Mouse (Mus musculus) heart, embryonic 16.5 days (tissue): Measurements from ENCODE around the gene Syngr1. TPM values are rescaled to one million over a fixed set of nuclear protein-coding genes. Genes with fewer than 3 reads are reported as not detected.
A peak's percentile ranks its signal among the peaks of the same experiment; 100 is the strongest.

Experiments used
- ATAC-seq: fragments of 200-750 bp; cut with Nextera tagmentation; replicated peaks from 2 replicates; pipeline ENCODE4 v1.8.0; 2017; ENCODE audit warnings: moderate number of reproducible peaks; ENCODE audit not compliant: insufficient read depth, low FRiP score; ENCODE audit errors: extremely low read depth
- H3K27ac ChIP-seq: fragments of 300-500 bp; sonication (generic); 2 replicates; pipeline ENCODE4 v1.5.1; 2014; ENCODE audit warnings: mild to moderate bottlenecking, low read length, control low read depth, moderate library complexity
- H3K27me3 ChIP-seq: fragments of 300-500 bp; sonication (generic); 2 replicates; pipeline ENCODE4 v1.6.1; 2014; ENCODE audit warnings: low read length, mixed read lengths; ENCODE audit not compliant: control insufficient read depth, insufficient read depth
- H3K36me3 ChIP-seq: fragments of 300-500 bp; sonication (generic); 2 replicates; pipeline ENCODE4 v1.6.1; 2014; ENCODE audit not compliant: control insufficient read depth, insufficient read depth
- H3K4me1 ChIP-seq: fragments of 300-500 bp; sonication (generic); 2 replicates; pipeline ENCODE4 v1.6.1; 2014; ENCODE audit warnings: low read length, mixed read lengths; ENCODE audit not compliant: control insufficient read depth, insufficient read depth
- H3K4me2 ChIP-seq: fragments of 300-500 bp; sonication (generic); 2 replicates; pipeline ENCODE4 v1.6.1; 2014; ENCODE audit warnings: low read depth, mild to moderate bottlenecking, control low read depth, low read length
- H3K4me3 ChIP-seq: fragments of 300-500 bp; sonication (generic); 2 replicates; pipeline ENCODE4 v1.5.1; 2014; ENCODE audit warnings: mild to moderate bottlenecking, control low read depth, low read length
- H3K9ac ChIP-seq: fragments of 300-500 bp; sonication (generic); 2 replicates; pipeline ENCODE4 v1.6.1; 2014; ENCODE audit warnings: low read length, control low read depth
- H3K9me3 ChIP-seq: fragments of 300-500 bp; sonication (generic); replicated peaks from 2 replicates; pipeline ENCODE4 v1.6.1; 2016; ENCODE audit warnings: low read length; ENCODE audit not compliant: control insufficient read depth
- WGBS: fragments of 180-500 bp; shearing (Covaris S2); extraction: QIAGEN DNeasy Blood & Tissue Kit; methylation state at CpG from one replicate; pipeline ENCODE4 v1.1.7; 2014; 5-methylcytosine and 5-hydroxymethylcytosine counted together
- polyA plus RNA-seq: library from polyadenylated mRNA; unstranded; fragments of >200 nt; fragmentation: Nextera tagmentation; extraction: Ambion mirVana; gene quantifications from 2 replicates; pipeline ENCODE4 v1.2.1, GENCODE M21; 2015

Gene Syngr1
- polyA plus RNA-seq, 1 experiment from 2014 or later, result 61.2 TPM

DNA sequence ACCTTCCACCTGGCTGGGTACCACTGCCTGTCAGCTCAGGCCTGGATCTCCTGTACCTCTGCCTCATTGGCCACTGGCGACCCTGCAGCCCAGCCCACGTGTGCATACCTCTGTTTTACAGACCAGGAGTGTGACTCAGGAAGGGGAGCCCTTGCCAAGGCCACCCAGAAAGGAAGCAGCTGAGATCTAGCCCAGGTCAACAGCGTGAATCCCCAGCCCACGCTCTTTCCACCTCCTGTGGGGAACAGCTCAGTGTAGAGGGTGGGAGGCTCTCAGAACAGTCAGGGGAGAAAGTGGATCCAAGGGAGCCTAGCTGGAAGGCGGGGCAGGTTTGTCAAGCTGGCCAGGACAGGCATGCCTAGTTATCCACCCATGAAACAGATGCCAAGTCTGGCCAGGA lies 28.3 kb upstream of the Syngr1 start:
- no peak for ATAC-seq
- H3K9ac ChIP-seq, result no peak overlapping the region
- no peak overlapping the region for H3K27ac ChIP-seq
- H3K27me3 ChIP-seq, result no peaks in the 10 kb centered on the region
- H3K36me3 ChIP-seq, result no peaks in the 10 kb centered on the region
- H3K4me2 ChIP-seq, result no peak overlapping the region
- H3K4me1 ChIP-seq, result no peaks in the 10 kb centered on the region
- H3K9me3 ChIP-seq, result no peaks in the 10 kb centered on the region; the same call in 1 of the 2 replicates
- WGBS, result 40% methylated on average over 5 of the region's 5 CpGs
- no peak overlapping the region for H3K4me3 ChIP-seq

DNA sequence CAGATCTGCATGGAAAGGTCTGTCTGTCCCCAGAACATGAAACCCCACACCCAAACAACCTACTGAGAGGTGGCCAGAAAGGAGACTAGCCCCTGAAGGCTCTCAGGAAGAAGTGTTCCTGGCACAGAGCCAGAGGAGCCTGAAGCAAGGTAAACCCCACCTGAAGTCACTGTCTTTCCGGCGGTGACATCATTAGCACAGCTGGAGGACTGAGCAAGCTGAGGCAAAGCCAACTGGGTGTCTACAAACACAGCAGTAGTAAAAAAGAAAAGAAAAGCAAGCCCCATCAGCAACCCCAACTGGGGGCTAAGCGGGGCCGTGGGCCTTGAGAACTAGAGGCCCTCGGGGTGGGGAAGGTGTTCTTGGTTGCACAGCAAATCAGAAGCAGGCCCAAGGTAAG lies 26.2 kb upstream of the Syngr1 start:
- ATAC-seq, result no peak
- WGBS, result 75% methylated on average over 5 of the region's 5 CpGs
- no peak overlapping the region for H3K4me3 ChIP-seq

GRCm38 (mm10) chr15:80065414-80065813 lies 25.7 kb upstream of the Syngr1 start:
- Histone ChIP-seq H3K4me3 (no peak overlapping the region), H3K36me3 (no peaks in the 10 kb centered on the region), H3K27me3 (no peaks in the 10 kb centered on the region), H3K9ac (no peak overlapping the region), H3K9me3 (no peaks in the 10 kb centered on the region; the same call in 1 of the 2 replicates), H3K4me1 (peaks cover 1% of the 10 kb centered on the region), H3K4me2 (no peak overlapping the region), H3K27ac (no peak overlapping the region)
- no peak for ATAC-seq
- 13% methylated on average over 13 of the region's 13 CpGs for WGBS

More for the DNA sequence above, 26.2 kb upstream of the Syngr1 start:
- Histone ChIP-seq H3K9me3 (no peaks in the 10 kb centered on the region; the same call in 1 of the 2 replicates), H3K27ac (no peak overlapping the region), H3K9ac (no peak overlapping the region), H3K36me3 (no peaks in the 10 kb centered on the region), H3K4me1 (no peaks in the 10 kb centered on the region), H3K4me2 (no peak overlapping the region), H3K27me3 (no peaks in the 10 kb centered on the region)

GRCm38 (mm10) chr15:80066538-80066937 lies 24.6 kb upstream of the Syngr1 start:
- H3K9ac ChIP-seq, result no peak overlapping the region
- H3K36me3 ChIP-seq, result no peaks in the 10 kb centered on the region
- no peak overlapping the region for H3K4me3 ChIP-seq
- H3K4me1 ChIP-seq, result peaks cover 4% of the 10 kb centered on the region
- WGBS, result 63% methylated on average over 3 of the region's 3 CpGs
- no peak for ATAC-seq
- H3K27ac ChIP-seq, result no peak overlapping the region
- no peaks in the 10 kb centered on the region for H3K27me3 ChIP-seq
- H3K9me3 ChIP-seq, result no peaks in the 10 kb centered on the region
- no peak overlapping the region for H3K4me2 ChIP-seq

GRCm38 (mm10) chr15:80069171-80069570 lies 22.0 kb upstream of the Syngr1 start:
- ATAC-seq, result no peak
- Histone ChIP-seq H3K4me2 (no peak overlapping the region), H3K9ac (no peak overlapping the region), H3K27ac (no peak overlapping the region), H3K4me3 (no peak overlapping the region), H3K4me1 (peaks cover 7% of the 10 kb centered on the region), H3K36me3 (no peaks in the 10 kb centered on the region), H3K9me3 (no peaks in the 10 kb centered on the region), H3K27me3 (no peaks in the 10 kb centered on the region)
- 60% methylated on average over 4 of the region's 4 CpGs for WGBS

DNA sequence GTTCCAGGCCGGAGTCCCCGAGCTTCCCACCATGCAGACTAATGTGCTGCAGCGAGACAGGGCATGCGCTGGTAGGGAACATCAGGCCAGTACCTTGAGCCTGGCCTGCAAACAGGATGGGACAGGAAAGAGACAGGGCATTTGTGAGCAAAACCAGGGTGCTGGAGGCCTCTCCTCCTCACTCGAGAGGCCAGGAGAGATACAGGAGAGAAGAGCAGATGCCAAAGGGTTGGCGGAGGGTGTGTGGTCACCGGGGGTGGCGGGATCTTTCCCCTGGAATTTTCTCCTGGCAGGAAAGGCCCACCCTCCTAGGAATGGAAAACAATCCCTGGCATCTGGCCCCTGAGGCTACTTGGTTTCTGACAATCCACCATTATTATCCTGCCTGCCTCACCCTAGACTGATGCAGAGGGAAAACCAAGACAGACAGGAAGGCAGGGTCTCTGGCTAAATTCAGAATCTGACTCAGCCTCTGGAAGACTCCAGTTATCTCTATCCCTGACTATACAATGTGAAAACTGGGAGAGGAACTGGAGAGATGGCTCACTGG lies 21.0 kb upstream of the Syngr1 start:
- no peak for ATAC-seq
- no peaks in the 10 kb centered on the region for H3K36me3 ChIP-seq
- no peak overlapping the region for H3K4me3 ChIP-seq
- H3K27me3 ChIP-seq, result no peaks in the 10 kb centered on the region
- no peak overlapping the region for H3K4me2 ChIP-seq
- H3K9me3 ChIP-seq, result no peaks in the 10 kb centered on the region
- H3K27ac ChIP-seq, result 0 out of 2 replicates have a peak overlapping the region, but pooled peaks have one; percentile 9
- 49% methylated on average over 8 of the region's 8 CpGs for WGBS
- H3K4me1 ChIP-seq, result peaks cover 17% of the 10 kb centered on the region
- no peak overlapping the region for H3K9ac ChIP-seq

DNA sequence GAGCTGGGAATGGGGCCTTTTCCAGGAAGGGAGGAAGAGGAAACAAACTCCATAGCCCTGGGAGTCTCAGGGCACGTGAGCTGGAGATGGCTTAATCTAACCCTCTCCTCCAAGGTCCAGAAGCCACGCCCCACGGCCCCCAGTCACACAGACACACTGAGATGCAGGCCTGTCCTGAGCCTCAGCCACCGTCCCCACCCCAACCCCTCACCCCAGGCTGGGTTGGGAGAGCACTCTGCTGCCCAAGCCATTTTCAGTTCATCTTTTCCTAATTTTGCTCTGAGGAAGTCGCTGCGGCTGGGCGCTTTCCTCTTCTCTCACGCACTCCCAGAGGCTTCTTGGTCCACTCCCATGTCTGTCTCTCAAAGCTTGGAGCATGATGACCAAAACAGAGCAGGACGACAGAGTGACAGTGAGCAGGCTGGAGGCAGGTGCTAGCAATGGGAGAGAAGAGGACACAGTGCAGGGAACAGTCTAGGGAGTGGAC lies 19.1 kb upstream of the Syngr1 start:
- Histone ChIP-seq H3K9me3 (no peaks in the 10 kb centered on the region), H3K27ac (peak overlapping the region; percentile 32; the same call in 1 of the 2 replicates), H3K9ac (no peak overlapping the region), H3K4me2 (no peak overlapping the region), H3K4me1 (peaks cover 18% of the 10 kb centered on the region), H3K4me3 (no peak overlapping the region), H3K27me3 (no peaks in the 10 kb centered on the region), H3K36me3 (peaks cover 2% of the 10 kb centered on the region)
- 41% methylated on average over 9 of the region's 9 CpGs for WGBS
- ATAC-seq, result no peak

- H3K9ac ChIP-seq, result no peak overlapping the region; the same call in 1 of the 2 replicates
- peak overlapping the region; percentile 15; the same call in 1 of the 2 replicates for H3K27ac ChIP-seq
- WGBS, result 65% methylated on average over 7 of the region's 7 CpGs
- peaks cover 8% of the 10 kb centered on the region for H3K36me3 ChIP-seq
- ATAC-seq, result no peak
- no peaks in the 10 kb centered on the region for H3K27me3 ChIP-seq
- no peak overlapping the region for H3K4me2 ChIP-seq
- peaks cover 18% of the 10 kb centered on the region for H3K4me1 ChIP-seq
- no peaks in the 10 kb centered on the region for H3K9me3 ChIP-seq
- no peak overlapping the region for H3K4me3 ChIP-seq
These were observed 18.4 kb upstream of the Syngr1 start for GRCm38 (mm10) chr15:80072579-80073255.

DNA sequence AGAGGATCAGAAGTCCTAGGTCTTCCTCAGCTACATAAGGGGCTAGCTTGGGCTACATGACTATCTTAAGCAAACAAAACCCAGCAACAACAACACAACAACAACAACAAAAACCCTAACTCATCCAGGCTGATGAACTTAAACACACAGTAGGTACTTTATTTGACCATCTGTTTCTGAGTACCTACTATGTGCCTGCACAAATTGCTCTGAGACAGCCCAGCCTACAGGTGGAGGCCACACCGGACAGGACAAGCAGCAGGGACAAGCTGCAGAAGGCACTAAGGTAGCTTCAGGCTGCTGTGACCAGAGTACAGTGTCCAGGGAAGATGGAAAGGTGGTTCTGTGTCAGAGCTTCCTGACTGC lies 17.9 kb upstream of the Syngr1 start:
- Histone ChIP-seq H3K9me3 (no peaks in the 10 kb centered on the region), H3K9ac (no peak overlapping the region), H3K4me1 (peaks cover 18% of the 10 kb centered on the region), H3K27ac (no peak overlapping the region), H3K27me3 (no peaks in the 10 kb centered on the region), H3K4me3 (no peak overlapping the region), H3K36me3 (peaks cover 13% of the 10 kb centered on the region), H3K4me2 (no peak overlapping the region)
- WGBS, result 91% methylated on average over 1 of the region's 1 CpGs
- no peak for ATAC-seq
